Mouse (Mus musculus): ENCODE measurements around the gene Rrp1. TPM values are rescaled to one million over a fixed set of nuclear protein-coding genes. Genes with fewer than 3 reads are reported as not detected.
"Not testable (repeated sequence)": the region's sequence is repeated elsewhere in the genome, so short reads cannot be mapped to it uniquely, and the experiment has no call there.

Gene Rrp1
- polyA plus RNA-seq, 1 experiment from 2014 or later, result 412 TPM

- Histone ChIP-seq H3K9me3 (no peaks in the 10 kb centered on the region), H3K4me3 (no peak overlapping the region), H3K27ac (replicated peaks) (no peak overlapping the region), H3K4me2 (replicated peaks) (no peak overlapping the region), H3K4me1 (peaks cover 5% of the 10 kb centered on the region), H3K27me3 (no peaks in the 10 kb centered on the region), H3K9ac (replicated peaks) (no peak overlapping the region), H3K36me3 (no peaks in the 10 kb centered on the region)
- 95% methylated on average over 2 of the region's 2 CpGs for WGBS
- ATAC-seq (replicated peaks), result no peak
Measured at GRCm38 (mm10) chr10:78420929-78421328, 8.1 kb upstream of the Rrp1 start.

GRCm38 (mm10) chr10:78418791-78419190 is 5.9 kb upstream of the Rrp1 start:
- ATAC-seq (replicated peaks), result no peak
- WGBS, result 89% methylated on average over 2 of the region's 2 CpGs

GRCm38 (mm10) chr10:78417888-78418287 is 5.0 kb upstream of the Rrp1 start:
- Histone ChIP-seq H3K4me1 (peaks cover 5% of the 10 kb centered on the region), H3K4me2 (replicated peaks) (no peak overlapping the region), H3K36me3 (no peaks in the 10 kb centered on the region), H3K4me3 (no peak overlapping the region), H3K9ac (replicated peaks) (no peak overlapping the region), H3K27ac (replicated peaks) (no peak overlapping the region), H3K27me3 (no peaks in the 10 kb centered on the region), H3K9me3 (no peaks in the 10 kb centered on the region)
- no peak for ATAC-seq (replicated peaks)
- WGBS, result 60% methylated on average over 5 of the region's 5 CpGs

More at GRCm38 (mm10) chr10:78418791-78419190, 5.9 kb upstream of the Rrp1 start:
- no peak overlapping the region for H3K27ac ChIP-seq (replicated peaks)
- no peak overlapping the region for H3K4me3 ChIP-seq
- no peaks in the 10 kb centered on the region for H3K4me1 ChIP-seq
- no peaks in the 10 kb centered on the region for H3K9me3 ChIP-seq
- H3K36me3 ChIP-seq, result no peaks in the 10 kb centered on the region
- no peak overlapping the region for H3K4me2 ChIP-seq (replicated peaks)
- no peak overlapping the region for H3K9ac ChIP-seq (replicated peaks)
- H3K27me3 ChIP-seq, result no peaks in the 10 kb centered on the region

GRCm38 (mm10) chr10:78414936-78415335 is 2.1 kb upstream of the Rrp1 start:
- not testable (repeated sequence) for H3K4me2 ChIP-seq (replicated peaks); H3K9ac ChIP-seq (replicated peaks); H3K36me3 ChIP-seq; ATAC-seq (replicated peaks); H3K27ac ChIP-seq (replicated peaks); H3K27me3 ChIP-seq; H3K4me3 ChIP-seq; H3K9me3 ChIP-seq
- WGBS, result 84% methylated on average over 4 of the region's 4 CpGs
- H3K4me1 ChIP-seq, result peaks cover 18% of the 10 kb centered on the region

- Histone ChIP-seq H3K4me2 (replicated peaks) (peak overlapping the region; percentile 67), H3K4me1 (peaks cover 18% of the 10 kb centered on the region), H3K27me3 (no peaks in the 10 kb centered on the region), H3K4me3 (peak overlapping the region; percentile 89), H3K27ac (replicated peaks) (peak overlapping the region; percentile 84), H3K9ac (replicated peaks) (peak overlapping the region; percentile 77), H3K9me3 (no peaks in the 10 kb centered on the region), H3K36me3 (peaks cover 26% of the 10 kb centered on the region)
- no peak; the same call in none of the 2 replicates for ATAC-seq (replicated peaks)
- 46% methylated on average over 7 of the region's 7 CpGs for WGBS
Measured at GRCm38 (mm10) chr10:78413152-78413520, 293 bp upstream of the Rrp1 start.

GRCm38 (mm10) chr10:78411851-78412250 is 992 bp downstream of the Rrp1 start:
- Histone ChIP-seq H3K27ac (replicated peaks) (no peak overlapping the region), H3K4me2 (replicated peaks) (peak overlapping the region; percentile 67), H3K9me3 (no peaks in the 10 kb centered on the region), H3K4me3 (peak overlapping the region; percentile 89), H3K4me1 (peaks cover 18% of the 10 kb centered on the region), H3K27me3 (no peaks in the 10 kb centered on the region), H3K9ac (replicated peaks) (peak overlapping the region; percentile 77), H3K36me3 (peaks cover 38% of the 10 kb centered on the region)
- 13% methylated on average over 8 of the region's 8 CpGs for WGBS
- peak; percentile 7; the same call in 1 of the 2 replicates for ATAC-seq (replicated peaks)

- no peak overlapping the region for H3K4me2 ChIP-seq (replicated peaks)
- 86% methylated on average over 9 of the region's 9 CpGs for WGBS
- ATAC-seq (replicated peaks), result no peak
- H3K4me3 ChIP-seq, result no peak overlapping the region
- peaks cover 18% of the 10 kb centered on the region for H3K4me1 ChIP-seq
- H3K27me3 ChIP-seq, result no peaks in the 10 kb centered on the region
- H3K9me3 ChIP-seq, result no peaks in the 10 kb centered on the region
- peaks cover 62% of the 10 kb centered on the region for H3K36me3 ChIP-seq
- H3K27ac ChIP-seq (replicated peaks), result no peak overlapping the region
- H3K9ac ChIP-seq (replicated peaks), result no peak overlapping the region
Measured at GRCm38 (mm10) chr10:78409035-78409788, 3.6 kb downstream of the Rrp1 start.

GRCm38 (mm10) chr10:78407132-78407531 is 5.7 kb downstream of the Rrp1 start:
- peaks cover 13% of the 10 kb centered on the region for H3K4me1 ChIP-seq
- no peaks in the 10 kb centered on the region for H3K9me3 ChIP-seq
- H3K9ac ChIP-seq (replicated peaks), result no peak overlapping the region
- no peaks in the 10 kb centered on the region for H3K27me3 ChIP-seq
- no peak for ATAC-seq (replicated peaks)
- no peak overlapping the region for H3K27ac ChIP-seq (replicated peaks)
- peaks cover 83% of the 10 kb centered on the region for H3K36me3 ChIP-seq
- H3K4me2 ChIP-seq (replicated peaks), result no peak overlapping the region
- 92% methylated on average over 4 of the region's 4 CpGs for WGBS
- H3K4me3 ChIP-seq, result no peak overlapping the region

GRCm38 (mm10) chr10:78406152-78406551 is 6.7 kb downstream of the Rrp1 start:
- Histone ChIP-seq H3K9ac (replicated peaks) (no peak overlapping the region), H3K36me3 (peaks cover 93% of the 10 kb centered on the region), H3K4me1 (peaks cover 3% of the 10 kb centered on the region), H3K4me3 (no peak overlapping the region), H3K27me3 (no peaks in the 10 kb centered on the region), H3K9me3 (no peaks in the 10 kb centered on the region), H3K27ac (replicated peaks) (no peak overlapping the region), H3K4me2 (replicated peaks) (no peak overlapping the region)
- no peak for ATAC-seq (replicated peaks)
- WGBS, result 94% methylated on average over 6 of the region's 6 CpGs

GRCm38 (mm10) chr10:78402301-78402922 is 10.4 kb downstream of the Rrp1 start:
- Histone ChIP-seq H3K27ac (replicated peaks) (no peak overlapping the region), H3K27me3 (no peaks in the 10 kb centered on the region), H3K4me1 (no peaks in the 10 kb centered on the region), H3K9me3 (no peaks in the 10 kb centered on the region), H3K9ac (replicated peaks) (no peak overlapping the region), H3K4me2 (replicated peaks) (no peak overlapping the region), H3K36me3 (peaks cover 77% of the 10 kb centered on the region), H3K4me3 (no peak overlapping the region)
- 91% methylated on average over 14 of the region's 14 CpGs for WGBS
- ATAC-seq (replicated peaks), result no peak

- Histone ChIP-seq H3K36me3 (peaks cover 64% of the 10 kb centered on the region), H3K4me3 (no peak overlapping the region), H3K9me3 (no peaks in the 10 kb centered on the region), H3K27me3 (no peaks in the 10 kb centered on the region), H3K4me1 (peaks cover 4% of the 10 kb centered on the region), H3K9ac (replicated peaks) (no peak overlapping the region), H3K27ac (replicated peaks) (no peak overlapping the region), H3K4me2 (replicated peaks) (no peak overlapping the region)
- 98% methylated on average over 2 of the region's 2 CpGs for WGBS
- ATAC-seq (replicated peaks), result no peak
Measured at GRCm38 (mm10) chr10:78401127-78401526, 11.7 kb downstream of the Rrp1 start.

- peaks cover 11% of the 10 kb centered on the region for H3K4me1 ChIP-seq
- H3K27me3 ChIP-seq, result no peaks in the 10 kb centered on the region
- peaks cover 46% of the 10 kb centered on the region for H3K36me3 ChIP-seq
- no peak for ATAC-seq (replicated peaks)
- no peak overlapping the region for H3K4me2 ChIP-seq (replicated peaks)
- no peak overlapping the region for H3K4me3 ChIP-seq
- no peak overlapping the region for H3K9ac ChIP-seq (replicated peaks)
- H3K27ac ChIP-seq (replicated peaks), result no peak overlapping the region
- WGBS, result 41% methylated on average over 17 of the region's 17 CpGs
- H3K9me3 ChIP-seq, result no peaks in the 10 kb centered on the region
Measured at GRCm38 (mm10) chr10:78399090-78399657, 13.7 kb downstream of the Rrp1 start.
